Mouse (Mus musculus) stomach, embryonic 14.5 days (tissue): ENCODE results near the gene Zcwpw1. TPM values are rescaled to one million over a fixed set of nuclear protein-coding genes. Genes with fewer than 3 reads are reported as not detected.

Experiments used
- ATAC-seq: fragments of 200-750 bp; cut with Nextera tagmentation; 2 replicates; pipeline ENCODE4 v1.8.0; 2017; ENCODE audit warnings: low read depth, moderate TSS enrichment; ENCODE audit not compliant: insufficient number of reproducible peaks, insufficient read depth, low FRiP score
- H3K27ac ChIP-seq: fragments of 300-500 bp; sonication (generic); 2 replicates; pipeline ENCODE4 v1.5.1; 2014; ENCODE audit warnings: mild to moderate bottlenecking, low read length, moderate library complexity, mixed read lengths
- H3K27me3 ChIP-seq: fragments of 300-500 bp; sonication (generic); 2 replicates; pipeline ENCODE4 v1.6.1; 2014; ENCODE audit warnings: low read length, control low read depth, mixed read lengths; ENCODE audit not compliant: control insufficient read depth, insufficient read depth
- H3K36me3 ChIP-seq: fragments of 300-500 bp; sonication (generic); 2 replicates; pipeline ENCODE4 v1.6.1; 2014; ENCODE audit warnings: mild to moderate bottlenecking, control low read depth, low read length, moderate library complexity, mixed read lengths; ENCODE audit not compliant: control insufficient read depth, insufficient read depth
- H3K4me1 ChIP-seq: fragments of 300-500 bp; sonication (generic); 2 replicates; pipeline ENCODE4 v1.6.1; 2014; ENCODE audit warnings: low read length, control low read depth, mixed read lengths; ENCODE audit not compliant: control insufficient read depth, insufficient read depth
- H3K4me2 ChIP-seq: fragments of 300-500 bp; sonication (generic); replicated peaks from 2 replicates; pipeline ENCODE4 v1.6.1; 2014; ENCODE audit warnings: low read depth, low read length, control low read depth
- H3K4me3 ChIP-seq: fragments of 300-500 bp; sonication (generic); 2 replicates; pipeline ENCODE4 v1.5.1; 2014; ENCODE audit warnings: low read depth, low read length, control low read depth
- H3K9ac ChIP-seq: fragments of 300-500 bp; sonication (generic); replicated peaks from 2 replicates; pipeline ENCODE4 v1.6.1; 2014; ENCODE audit warnings: low read depth, mild to moderate bottlenecking, control low read depth, low read length, moderate library complexity, mixed read lengths
- H3K9me3 ChIP-seq: fragments of 300-500 bp; sonication (generic); 2 replicates; pipeline ENCODE4 v1.6.1; 2016; ENCODE audit warnings: low read depth, low read length, control low read depth; ENCODE audit not compliant: control insufficient read depth
- WGBS: fragments of 180-500 bp; shearing (Covaris S2); extraction: QIAGEN DNeasy Blood & Tissue Kit; methylation state at CpG from one replicate; pipeline ENCODE4 v1.1.7; 2014; 5-methylcytosine and 5-hydroxymethylcytosine counted together
- polyA plus RNA-seq: library from polyadenylated mRNA; unstranded; fragments of >200 nt; fragmentation: Nextera tagmentation; extraction: Ambion mirVana; gene quantifications from 2 replicates; pipeline ENCODE4 v1.2.1, GENCODE M21; 2014

Zcwpw1 gene
- polyA plus RNA-seq, 1 experiment from 2014 or later: 22.3 TPM

DNA sequence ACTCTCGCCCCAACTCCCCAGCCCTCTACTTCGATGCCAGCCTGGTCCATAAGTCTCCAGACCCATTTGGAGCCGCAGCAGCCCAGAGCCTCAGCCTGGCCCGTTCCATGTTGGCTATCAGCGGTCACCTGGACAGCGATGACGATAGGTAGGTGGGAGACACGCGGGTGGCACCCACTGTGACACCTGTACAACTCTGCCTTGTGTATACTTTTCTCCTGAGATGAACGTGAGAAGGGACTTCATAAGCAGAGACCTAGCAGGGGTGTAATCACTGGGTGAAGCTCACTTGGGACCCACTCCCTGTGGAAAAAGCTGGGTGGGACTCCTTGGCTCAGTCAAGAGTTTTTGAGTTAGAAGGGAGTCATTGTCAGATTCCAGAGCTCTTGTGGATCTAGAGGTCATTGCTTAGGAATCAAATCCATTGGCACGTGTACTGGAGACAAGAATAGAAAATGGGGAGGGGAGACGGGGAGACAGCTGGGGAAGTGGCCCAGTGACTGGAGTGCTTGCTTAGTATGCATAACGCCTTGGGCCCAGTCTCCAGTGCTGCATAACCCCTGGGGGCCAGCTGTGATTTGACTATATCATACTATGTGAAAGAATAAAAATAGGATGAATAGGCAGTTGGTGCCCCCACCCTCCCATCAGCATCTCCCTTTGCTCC, 36.2 kb upstream of the Zcwpw1 start:
- H3K27ac ChIP-seq: no peak overlapping the region
- H3K4me2 ChIP-seq: no peak overlapping the region
- no peak for ATAC-seq
- 91% methylated on average over 13 of the region's 13 CpGs for WGBS
- no peaks in the 10 kb centered on the region for H3K27me3 ChIP-seq
- no peak overlapping the region for H3K9ac ChIP-seq
- H3K9me3 ChIP-seq: no peaks in the 10 kb centered on the region
- peaks cover 37% of the 10 kb centered on the region for H3K36me3 ChIP-seq
- H3K4me1 ChIP-seq: peaks cover 23% of the 10 kb centered on the region
- H3K4me3 ChIP-seq: no peak overlapping the region

DNA sequence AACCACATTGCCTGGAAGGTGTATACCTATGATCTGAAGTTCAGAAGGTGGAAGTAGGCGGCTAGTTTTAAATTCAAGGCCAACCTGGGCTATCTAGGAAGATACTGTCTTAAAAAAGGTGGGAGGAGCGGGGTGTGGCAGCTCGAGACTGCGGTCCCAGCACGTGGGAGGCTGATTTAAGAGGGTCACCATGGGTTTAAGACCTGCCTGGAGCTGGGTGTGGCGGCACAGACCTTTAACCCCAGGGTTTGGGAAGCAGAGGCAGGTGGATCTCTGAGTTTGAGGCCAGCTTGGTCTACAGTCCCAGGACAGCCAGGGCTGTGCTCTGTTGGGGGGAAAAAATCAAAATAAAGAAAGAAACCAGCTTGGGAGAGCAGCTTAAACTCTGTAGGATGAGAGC, 35.6 kb upstream of the Zcwpw1 start:
- Histone ChIP-seq H3K27me3 (no peaks in the 10 kb centered on the region), H3K4me2 (no peak overlapping the region), H3K4me3 (no peak overlapping the region), H3K9me3 (no peaks in the 10 kb centered on the region), H3K36me3 (peaks cover 42% of the 10 kb centered on the region), H3K27ac (no peak overlapping the region), H3K4me1 (peaks cover 23% of the 10 kb centered on the region), H3K9ac (no peak overlapping the region)
- 88% methylated on average over 6 of the region's 6 CpGs for WGBS
- no peak for ATAC-seq

DNA sequence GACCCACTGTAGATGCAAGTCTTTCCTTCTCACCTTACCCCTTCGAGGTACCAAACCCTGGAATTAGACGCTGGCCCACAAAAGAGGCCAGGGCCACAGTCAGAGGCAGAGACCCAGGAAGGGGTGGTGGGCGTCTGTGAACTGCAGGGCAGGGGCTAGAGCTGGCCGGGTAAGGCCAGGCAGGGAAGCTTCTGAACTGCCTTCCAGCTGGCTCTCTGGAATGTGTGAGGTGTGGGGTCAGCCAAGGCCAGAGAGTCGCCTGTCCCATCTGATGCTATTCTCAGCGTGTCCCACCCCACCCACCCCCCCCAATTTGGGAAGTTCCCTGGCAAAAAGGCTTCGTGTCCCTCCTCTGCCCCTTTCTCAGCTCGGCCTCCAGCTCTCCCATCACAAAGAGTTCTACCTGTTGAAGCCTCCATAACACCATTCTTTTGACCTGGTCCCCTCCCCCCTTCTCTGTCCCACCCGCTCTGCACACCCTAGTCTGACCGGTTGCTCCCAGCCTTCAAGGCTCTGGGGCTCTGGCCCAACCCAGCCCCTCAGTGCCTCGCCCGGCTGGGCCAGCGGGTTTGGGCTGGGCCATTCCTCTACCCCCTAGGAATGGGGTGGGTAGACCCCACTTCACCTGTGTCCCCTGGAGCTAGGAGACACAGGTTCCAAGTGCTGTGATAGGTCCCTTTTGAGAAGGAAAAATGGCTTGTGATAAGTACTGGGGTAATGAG, 34.3 kb upstream of the Zcwpw1 start:
- H3K4me2 ChIP-seq: no peak overlapping the region
- H3K27me3 ChIP-seq: no peaks in the 10 kb centered on the region
- H3K4me1 ChIP-seq: peaks cover 14% of the 10 kb centered on the region
- H3K4me3 ChIP-seq: no peak overlapping the region
- no peaks in the 10 kb centered on the region for H3K9me3 ChIP-seq
- H3K9ac ChIP-seq: no peak overlapping the region
- peaks cover 49% of the 10 kb centered on the region for H3K36me3 ChIP-seq
- peak; percentile 62; the same call in 1 of the 2 replicates for ATAC-seq
- no peak overlapping the region for H3K27ac ChIP-seq
- 60% methylated on average over 13 of the region's 13 CpGs for WGBS

DNA sequence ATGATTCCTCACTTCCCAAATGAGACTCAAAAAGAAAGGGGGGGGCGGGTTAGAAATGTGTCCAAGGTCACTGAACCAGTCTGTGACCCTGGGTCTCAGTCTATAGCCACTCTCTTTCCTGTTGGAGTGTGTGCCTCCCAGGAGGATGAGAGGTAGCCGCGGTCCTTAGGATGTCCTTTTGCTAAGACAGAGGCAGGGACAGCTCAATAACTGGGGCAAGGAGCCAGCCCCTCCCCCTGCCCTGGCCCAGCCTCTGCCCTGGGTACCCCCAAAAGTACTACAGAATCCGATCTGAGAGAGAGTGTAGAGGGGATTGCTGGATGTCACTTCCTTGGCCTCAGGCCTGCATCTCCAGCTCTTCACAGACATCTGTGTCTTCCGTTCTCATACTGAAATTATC, 32.2 kb upstream of the Zcwpw1 start:
- ATAC-seq: no peak
- WGBS: 85% methylated on average over 5 of the region's 5 CpGs
- Histone ChIP-seq H3K4me2 (no peak overlapping the region), H3K9ac (no peak overlapping the region), H3K27ac (no peak overlapping the region), H3K9me3 (no peaks in the 10 kb centered on the region), H3K36me3 (peaks cover 56% of the 10 kb centered on the region), H3K27me3 (no peaks in the 10 kb centered on the region), H3K4me3 (no peak overlapping the region), H3K4me1 (no peaks in the 10 kb centered on the region)

DNA sequence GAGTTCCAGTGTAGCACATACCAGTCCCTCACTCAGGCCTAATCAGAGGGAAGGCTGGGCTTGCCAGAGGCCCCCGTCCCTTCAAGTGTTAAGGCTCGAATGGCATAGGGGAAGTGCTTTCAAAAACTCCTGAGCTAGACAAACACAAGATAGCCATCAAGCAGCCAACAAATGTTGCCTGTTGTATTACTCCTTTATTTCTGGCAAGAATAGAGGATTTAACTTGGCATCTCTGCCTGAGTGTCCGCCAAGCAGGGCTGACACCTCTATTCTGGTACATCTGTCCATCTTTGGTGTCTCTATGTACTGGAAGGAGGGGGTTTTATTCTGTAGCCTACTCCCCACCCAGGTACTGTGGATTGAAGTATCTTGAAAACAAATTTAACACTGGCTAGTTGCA, 31.5 kb upstream of the Zcwpw1 start:
- H3K4me3 ChIP-seq: no peak overlapping the region
- WGBS: 65% methylated on average over 3 of the region's 3 CpGs
- ATAC-seq: no peak
- H3K27me3 ChIP-seq: no peaks in the 10 kb centered on the region
- no peak overlapping the region for H3K27ac ChIP-seq
- H3K9me3 ChIP-seq: no peaks in the 10 kb centered on the region
- no peaks in the 10 kb centered on the region for H3K4me1 ChIP-seq
- no peak overlapping the region for H3K9ac ChIP-seq
- peaks cover 51% of the 10 kb centered on the region for H3K36me3 ChIP-seq
- H3K4me2 ChIP-seq: no peak overlapping the region

DNA sequence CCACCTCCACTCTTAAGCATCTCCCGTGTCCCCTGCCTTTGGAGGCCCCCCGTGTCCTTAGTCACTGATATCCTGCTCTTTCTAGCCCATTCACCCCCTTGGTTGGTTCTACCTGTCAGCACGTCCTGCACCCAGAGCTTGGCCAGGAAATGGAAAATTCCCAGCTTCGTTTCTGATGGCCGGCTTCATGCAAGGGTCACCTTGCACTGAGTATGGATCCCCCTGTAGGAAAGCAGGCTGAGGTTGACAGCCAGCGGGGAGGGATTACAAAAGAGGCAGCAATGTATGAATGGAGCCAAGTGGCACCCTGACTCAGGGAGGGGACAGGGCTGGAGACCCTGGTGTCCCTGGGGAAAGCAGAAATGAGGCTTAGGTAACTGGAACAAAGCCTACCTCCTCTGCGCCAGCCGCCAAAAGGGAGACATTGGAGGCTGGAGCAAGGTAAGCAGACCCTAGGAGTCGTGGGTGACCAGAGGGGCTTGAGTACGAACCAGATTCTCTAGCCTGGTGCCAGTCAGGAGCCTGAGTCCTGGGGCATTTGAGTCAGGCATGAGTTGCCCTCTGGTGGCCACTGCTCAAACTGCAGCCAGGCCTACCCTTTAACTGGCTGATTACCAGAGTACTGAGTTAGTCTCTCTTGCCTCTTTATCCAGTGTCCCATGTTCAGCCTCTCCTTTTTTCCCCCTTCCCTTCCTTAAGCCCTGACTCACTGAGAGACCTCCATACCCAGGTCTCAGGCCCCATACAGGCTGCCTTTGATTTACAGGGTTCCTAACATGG, 30.5 kb upstream of the Zcwpw1 start:
- H3K9me3 ChIP-seq: no peaks in the 10 kb centered on the region
- H3K4me3 ChIP-seq: no peak overlapping the region
- peaks cover 42% of the 10 kb centered on the region for H3K36me3 ChIP-seq
- no peak overlapping the region for H3K9ac ChIP-seq
- H3K27me3 ChIP-seq: no peaks in the 10 kb centered on the region
- 52% methylated on average over 10 of the region's 10 CpGs for WGBS
- no peak overlapping the region for H3K4me2 ChIP-seq
- H3K4me1 ChIP-seq: no peaks in the 10 kb centered on the region
- no peak for ATAC-seq
- no peak overlapping the region for H3K27ac ChIP-seq

DNA sequence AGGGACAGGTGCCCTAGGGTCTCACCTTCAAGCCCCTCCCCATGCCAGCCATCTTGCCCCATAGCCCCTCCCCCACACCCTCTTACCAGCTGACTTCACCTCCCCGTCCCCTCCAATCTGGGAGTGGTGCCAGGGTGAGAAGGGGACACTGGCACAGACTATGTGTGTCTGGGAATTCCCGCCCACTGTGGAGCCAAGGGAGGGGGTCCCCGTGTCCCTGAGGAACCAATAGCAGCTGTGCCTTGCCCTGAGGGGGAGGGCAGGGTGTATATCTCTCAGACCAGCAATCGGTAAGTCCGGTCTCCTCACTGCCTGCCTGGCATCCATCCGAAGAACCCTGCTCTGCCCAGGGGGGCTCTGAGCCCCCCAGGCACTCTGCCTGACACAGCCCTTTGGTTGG, 29.7 kb upstream of the Zcwpw1 start:
- Histone ChIP-seq H3K4me1 (no peaks in the 10 kb centered on the region), H3K4me2 (no peak overlapping the region), H3K27ac (no peak overlapping the region), H3K9me3 (no peaks in the 10 kb centered on the region), H3K9ac (no peak overlapping the region), H3K36me3 (peaks cover 36% of the 10 kb centered on the region), H3K27me3 (no peaks in the 10 kb centered on the region), H3K4me3 (no peak overlapping the region)
- 77% methylated on average over 6 of the region's 6 CpGs for WGBS
- no peak for ATAC-seq

DNA sequence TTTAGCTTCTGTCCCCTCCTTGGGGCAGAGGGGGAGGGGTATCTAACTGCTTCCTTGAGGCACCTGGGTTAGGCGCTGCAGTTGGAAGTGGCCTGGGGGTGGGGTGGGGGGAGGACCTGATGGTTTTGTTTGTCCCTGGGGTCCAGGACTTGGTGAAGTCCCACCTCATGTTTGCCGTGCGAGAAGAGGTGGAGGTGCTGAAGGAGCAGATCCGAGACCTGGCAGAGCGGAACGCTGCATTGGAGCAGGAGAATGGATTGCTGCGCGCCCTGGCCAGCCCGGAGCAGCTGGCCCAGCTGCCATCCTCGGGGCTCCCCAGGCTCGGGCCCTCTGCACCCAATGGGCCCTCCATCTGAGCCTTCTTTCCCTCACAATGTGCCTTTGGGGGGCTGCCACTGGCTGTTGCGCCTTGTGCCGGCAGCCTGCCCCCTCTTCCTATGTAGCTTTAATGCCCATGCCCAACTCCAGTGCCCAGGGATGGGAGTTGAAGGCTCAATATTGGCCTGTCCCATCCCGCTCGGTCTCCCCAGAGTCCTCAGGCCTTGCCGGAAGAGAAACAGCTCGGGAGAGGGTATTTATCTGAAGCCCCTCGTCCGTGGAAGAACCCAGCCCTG, 28.6 kb upstream of the Zcwpw1 start:
- 92% methylated on average over 19 of the region's 19 CpGs for WGBS
- ATAC-seq: no peak
- H3K9ac ChIP-seq: no peak overlapping the region
- H3K36me3 ChIP-seq: peaks cover 28% of the 10 kb centered on the region
- no peaks in the 10 kb centered on the region for H3K27me3 ChIP-seq
- H3K4me1 ChIP-seq: no peaks in the 10 kb centered on the region
- H3K27ac ChIP-seq: no peak overlapping the region
- no peak overlapping the region for H3K4me3 ChIP-seq
- no peaks in the 10 kb centered on the region for H3K9me3 ChIP-seq
- H3K4me2 ChIP-seq: no peak overlapping the region
